Mouse (Mus musculus): ENCODE results near the gene Lrr1. TPM values are rescaled to one million over a fixed set of nuclear protein-coding genes. Genes with fewer than 3 reads are reported as not detected.
A peak's percentile ranks its signal among the peaks of the same experiment; 100 is the strongest.
"Not testable (repeated sequence)": the region's sequence is repeated elsewhere in the genome, so short reads cannot be mapped to it uniquely, and the experiment has no call there.

Gene Lrr1
- total RNA-seq (2021), result not detected
- long read RNA-seq, experiment 1, result 0 reads
- long read RNA-seq, experiment 2, result 0 reads

DNA sequence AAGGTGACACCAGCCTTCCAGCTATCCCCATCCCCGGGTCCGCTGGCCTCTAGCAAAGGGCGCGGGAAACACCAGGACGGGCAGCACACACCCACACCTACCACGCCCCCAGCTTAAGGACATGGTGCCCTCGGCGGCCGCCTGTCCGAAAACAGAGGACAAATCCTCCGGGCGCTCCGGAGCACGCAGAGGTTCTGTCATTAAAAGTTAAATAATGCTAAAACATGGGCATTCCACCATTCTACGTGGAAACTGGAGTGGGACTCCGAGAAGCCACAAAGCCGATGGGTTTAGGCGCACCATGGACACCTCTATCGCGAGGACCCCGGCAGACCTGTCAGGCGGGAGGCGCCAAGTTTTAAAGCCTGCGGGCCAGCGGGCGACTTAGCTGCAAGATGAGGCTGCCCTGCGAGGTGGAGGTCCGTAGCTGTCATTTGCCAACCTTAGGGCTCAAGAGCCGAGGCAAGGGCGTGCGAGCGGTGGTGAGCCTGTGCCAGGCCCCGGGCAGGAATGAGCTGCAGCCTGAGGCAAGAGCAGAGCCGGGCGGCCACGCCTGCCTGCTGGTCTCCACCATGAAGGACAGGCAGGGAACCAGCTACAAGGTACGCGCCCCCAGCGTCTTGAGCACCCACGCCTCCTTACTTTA lies at the start of gene Lrr1:
Gene Lrr1, plus strand, starts transcription at position 354 of the 646 bp plus-strand sequence.
- peak; percentile 86 to 94 for DNase-seq

GRCm38 (mm10) chr12:69119908-69120307 lies 48.7 kb upstream of the Lrr1 start:
- no peak for DNase-seq

DNA sequence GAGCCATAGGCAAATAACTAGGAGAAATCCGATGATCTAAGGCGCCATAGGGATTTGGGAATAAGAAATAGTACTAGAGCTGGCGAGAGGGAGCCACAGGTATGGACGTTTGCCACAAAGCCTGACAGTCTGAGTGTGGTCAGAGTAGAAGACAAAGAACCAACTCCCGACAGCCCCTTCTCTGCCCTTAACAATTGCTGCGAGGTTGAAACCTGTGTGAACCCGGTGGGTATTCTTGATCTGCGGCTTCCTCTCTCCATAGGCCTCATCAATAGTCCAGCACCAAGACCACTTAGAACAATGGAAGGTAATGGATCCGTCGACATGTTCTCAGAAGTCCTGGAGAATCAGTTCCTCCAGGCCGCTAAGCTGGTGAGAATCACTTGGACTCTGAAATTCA lies 45.8 kb upstream of the Lrr1 start:
- no peak for DNase-seq

GRCm38 (mm10) chr12:69125066-69125465 lies 43.5 kb upstream of the Lrr1 start:
- DNase-seq, result no peak

- peak; percentile 23 to 45 for DNase-seq
Measured at GRCm38 (mm10) chr12:69127170-69127569, 41.4 kb upstream of the Lrr1 start.

DNA sequence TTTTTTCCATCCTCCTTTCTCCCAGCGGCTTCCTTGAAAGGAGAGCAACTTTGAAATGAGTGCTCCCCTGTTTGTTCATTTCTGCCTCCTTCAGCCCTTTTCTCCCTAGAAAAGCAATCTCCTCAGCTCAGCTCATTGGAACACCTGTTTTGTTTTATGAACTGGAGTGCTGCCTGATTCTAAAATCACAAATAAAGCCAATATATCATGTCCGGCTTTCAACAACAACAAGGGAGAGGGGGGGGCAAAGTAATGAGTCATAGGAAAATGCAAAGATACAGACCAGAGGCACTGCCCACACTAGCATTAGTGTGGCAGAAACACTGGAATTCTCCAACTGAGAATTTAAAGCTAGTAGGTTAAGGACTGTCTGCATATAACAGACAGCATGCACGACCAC lies 41.0 kb upstream of the Lrr1 start:
- DNase-seq, result no peak

DNA sequence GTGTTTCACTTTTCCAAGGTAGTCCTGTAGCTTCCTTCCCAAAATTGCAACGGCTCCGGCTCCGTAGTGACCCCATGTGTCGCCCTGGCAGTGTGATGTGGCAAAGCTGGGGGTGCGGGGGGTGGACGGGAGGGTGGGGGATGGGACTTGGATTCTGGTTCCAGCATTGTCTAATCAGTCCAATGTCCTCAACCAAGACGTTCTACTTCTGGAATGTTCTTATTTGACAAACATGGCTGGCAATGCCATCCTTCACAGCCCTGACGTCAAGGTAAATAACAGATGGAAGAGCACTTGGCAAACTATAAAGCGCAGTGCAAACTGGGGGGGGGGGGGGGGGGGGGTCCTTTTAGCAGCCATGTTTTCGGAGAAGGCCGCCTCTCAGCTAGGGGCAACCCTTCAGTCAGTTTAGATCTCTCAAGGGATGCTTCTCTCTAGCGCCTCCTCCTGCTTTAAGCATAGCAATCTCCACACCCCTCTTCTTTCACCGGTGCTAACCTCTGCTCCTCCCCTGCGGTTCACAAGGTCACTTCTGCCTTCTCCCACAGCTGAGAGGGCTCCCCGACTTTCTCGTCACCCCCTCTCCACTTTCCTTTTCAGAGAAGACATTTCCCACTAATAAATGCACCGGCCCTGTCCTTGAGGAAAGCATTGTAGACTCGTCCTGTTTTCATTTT lies 38.8 kb upstream of the Lrr1 start:
- no peak for DNase-seq

- DNase-seq, result no peak
Measured at GRCm38 (mm10) chr12:69130486-69130885, 38.1 kb upstream of the Lrr1 start.

- DNase-seq, result no peak
Measured at GRCm38 (mm10) chr12:69131267-69131666, 37.3 kb upstream of the Lrr1 start.

GRCm38 (mm10) chr12:69131981-69132380 lies 36.6 kb upstream of the Lrr1 start:
- DNase-seq, result peak; percentile 15 to 58

DNA sequence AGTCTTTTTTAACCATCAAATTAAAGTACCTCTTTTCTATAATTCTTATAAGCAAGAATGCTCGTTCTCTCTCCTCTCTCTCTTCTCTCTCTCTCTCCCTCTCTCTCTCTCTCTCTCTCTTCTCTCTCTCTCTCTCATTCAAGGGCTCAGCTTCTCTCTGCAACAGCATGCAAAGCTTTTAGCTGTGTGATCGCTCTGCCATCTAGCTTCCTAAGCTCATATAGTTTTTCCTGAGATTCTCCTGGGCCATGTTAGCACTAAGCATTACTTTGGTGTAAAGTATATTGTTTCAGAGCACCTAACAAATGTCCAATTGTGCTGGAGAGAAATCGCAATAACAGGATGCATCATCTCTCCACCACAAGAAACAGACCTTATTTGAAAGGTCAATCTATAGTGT lies 29.4 kb upstream of the Lrr1 start:
- no peak for DNase-seq

- no peak for DNase-seq
Measured at GRCm38 (mm10) chr12:69139841-69140240, 28.8 kb upstream of the Lrr1 start.

GRCm38 (mm10) chr12:69143460-69143859 lies 25.2 kb upstream of the Lrr1 start:
- no peak for DNase-seq

DNA sequence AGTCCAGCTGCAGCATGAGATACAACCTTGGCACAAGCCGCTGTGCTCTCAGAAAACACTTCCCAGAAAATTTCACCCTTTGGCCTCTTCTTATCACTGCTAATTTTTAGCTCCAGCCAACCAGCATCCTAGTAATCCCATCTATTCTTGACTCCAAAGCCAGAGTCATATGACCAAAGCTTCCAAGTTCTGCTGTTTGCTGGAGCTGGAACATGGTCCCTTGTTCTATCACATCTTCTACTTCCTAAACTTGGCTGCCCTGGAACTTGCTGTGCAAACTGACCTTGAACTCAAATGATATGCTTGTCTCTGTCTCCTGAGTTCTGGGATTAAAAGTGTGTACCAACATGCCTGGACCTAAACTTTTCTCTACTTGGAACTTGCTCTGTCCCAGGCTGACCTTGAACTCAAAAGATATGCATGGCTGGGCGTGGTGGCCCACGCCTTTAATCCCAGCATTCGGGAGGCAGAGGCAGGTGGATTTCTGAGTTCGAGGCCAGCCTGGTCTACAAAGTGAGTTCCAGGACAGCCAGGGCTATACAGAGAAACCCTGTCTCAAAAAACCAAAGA lies 21.4 kb upstream of the Lrr1 start:
- DNase-seq, result peak; percentile 35 to 59

- DNase-seq, result no peak
Measured at GRCm38 (mm10) chr12:69150049-69150448, 18.6 kb upstream of the Lrr1 start.

GRCm38 (mm10) chr12:69155923-69156322 lies 12.7 kb upstream of the Lrr1 start:
- no peak for DNase-seq

- DNase-seq, result no peak
Measured at GRCm38 (mm10) chr12:69156436-69156835, 12.2 kb upstream of the Lrr1 start.

DNA sequence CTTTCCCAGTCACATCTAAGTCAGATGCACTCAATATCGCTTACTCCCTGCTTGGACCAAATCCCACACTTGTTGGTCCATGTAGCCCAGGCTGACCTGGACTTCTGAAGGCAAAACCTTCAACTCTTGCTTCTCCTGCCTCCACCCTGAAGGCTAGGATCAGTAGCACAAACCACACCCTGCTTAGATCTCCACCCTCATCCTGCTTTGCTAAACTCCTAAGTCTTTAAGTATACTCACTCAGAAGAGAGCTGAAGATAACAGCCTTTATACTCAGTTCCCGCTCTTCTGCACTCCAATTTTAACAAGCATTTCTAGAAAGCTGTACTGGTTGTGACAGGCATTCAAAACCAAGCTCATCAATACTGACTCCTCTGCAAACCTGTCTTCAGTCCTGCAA lies 11.5 kb upstream of the Lrr1 start:
- no peak for DNase-seq

GRCm38 (mm10) chr12:69158366-69158764 lies 10.2 kb upstream of the Lrr1 start:
- no peak for DNase-seq

- peak; percentile 97 to 98 for DNase-seq
Measured at GRCm38 (mm10) chr12:69158765-69159577, 9.6 kb upstream of the Lrr1 start, which contains the start of gene Rps29. TSS of gene Rps29 (minus strand) at chr12:69159186.

- peak; percentile 24 to 62 for DNase-seq
Measured at GRCm38 (mm10) chr12:69159578-69159940, 9.1 kb upstream of the Lrr1 start.

- DNase-seq, result not testable (repeated sequence)
Measured at GRCm38 (mm10) chr12:69160677-69161076, 7.9 kb upstream of the Lrr1 start.

DNA sequence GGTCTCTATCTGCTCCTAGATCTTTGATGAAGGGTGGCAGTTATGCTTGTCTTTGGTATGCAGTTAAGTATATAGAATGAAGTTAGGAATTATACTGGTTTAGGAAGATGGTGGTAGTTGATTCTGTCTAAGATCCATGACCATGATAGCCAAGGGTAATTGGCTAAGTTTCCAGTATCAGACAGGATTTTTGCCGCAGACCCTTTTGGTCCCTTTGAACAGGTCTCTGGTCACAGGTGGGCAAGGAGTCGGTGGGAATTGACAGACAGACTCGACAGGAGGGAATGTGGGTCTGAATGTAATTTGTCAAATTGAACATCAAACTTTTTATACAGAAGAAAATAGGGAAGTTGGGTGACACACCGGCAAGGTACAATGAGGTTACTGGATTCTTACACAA lies 5.0 kb upstream of the Lrr1 start:
- DNase-seq, result not testable (repeated sequence)

Data from heart, adult 18-20 months (tissue).